Mouse (Mus musculus) regulatory T cell (primary cell): ENCODE data around the gene Wdr48.

Source experiments
- in situ Hi-C: fragments of 300-600 bp; cut with MboI, MseI; formaldehyde crosslinking; loops from one replicate; pipeline ENCODE4 v1.15.1; 2025; ENCODE audit warnings: high pct_unique_total_duplicates

The Wdr48 gene

DNA sequence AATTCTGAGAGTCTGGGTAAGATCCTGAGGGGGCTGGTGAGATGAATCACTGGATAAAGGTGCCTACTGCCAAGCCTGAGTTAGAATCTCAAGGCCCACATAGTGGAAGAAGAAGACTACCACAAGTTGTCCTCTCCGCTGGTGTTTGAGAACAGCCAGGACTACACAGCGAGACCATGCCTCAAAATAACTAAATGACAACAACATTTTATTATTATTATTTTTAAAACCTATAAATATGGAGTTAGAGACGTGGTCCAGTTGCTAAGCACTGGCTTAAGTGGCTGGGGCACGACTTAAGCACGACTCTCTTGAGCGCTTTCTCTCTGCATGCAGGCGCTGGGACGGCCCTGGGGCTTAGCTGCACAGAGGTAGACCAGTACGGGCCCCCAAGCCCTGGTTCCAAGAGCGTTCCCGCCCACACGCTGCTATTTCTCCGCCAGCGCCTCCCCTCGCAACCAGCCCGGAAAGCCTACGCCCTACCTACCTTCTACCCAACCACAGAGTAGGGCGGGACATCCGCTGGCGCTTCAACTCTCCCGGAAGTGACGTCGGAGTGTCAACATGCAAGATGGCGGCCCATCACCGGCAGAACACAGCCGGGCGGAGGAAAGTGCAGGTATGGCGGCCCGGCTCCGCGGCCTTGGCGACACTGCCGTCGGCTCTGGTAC is at the start of gene Wdr48:
TSS of gene Wdr48 (plus strand) at position 540 of the 671 bp plus-strand sequence.
- in situ Hi-C loops = loop anchor here (5.0 kb wide), 1 partner anchor 92 kb away; no protein-coding TSS in a partner anchor

DNA sequence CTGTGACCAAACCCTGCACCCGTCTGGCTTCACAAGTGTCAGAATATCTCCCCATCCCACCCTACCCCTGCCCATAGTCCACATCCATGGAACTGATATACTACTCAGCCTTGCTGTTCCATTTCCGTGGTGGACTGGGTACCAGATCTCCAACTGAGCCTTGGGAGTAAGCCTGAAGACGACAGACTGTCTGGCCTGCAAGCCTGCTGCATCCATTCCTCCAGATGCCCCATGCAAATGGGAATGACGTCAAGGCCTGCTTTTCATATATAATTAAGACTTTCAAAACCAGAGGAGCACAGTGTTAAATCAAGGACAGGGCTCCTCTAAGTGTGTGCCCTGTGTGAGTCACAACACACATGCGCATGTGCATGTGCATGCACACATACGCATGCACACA is 47.5 kb upstream of the Wdr48 start:
- in situ Hi-C loops = no loop called here

DNA sequence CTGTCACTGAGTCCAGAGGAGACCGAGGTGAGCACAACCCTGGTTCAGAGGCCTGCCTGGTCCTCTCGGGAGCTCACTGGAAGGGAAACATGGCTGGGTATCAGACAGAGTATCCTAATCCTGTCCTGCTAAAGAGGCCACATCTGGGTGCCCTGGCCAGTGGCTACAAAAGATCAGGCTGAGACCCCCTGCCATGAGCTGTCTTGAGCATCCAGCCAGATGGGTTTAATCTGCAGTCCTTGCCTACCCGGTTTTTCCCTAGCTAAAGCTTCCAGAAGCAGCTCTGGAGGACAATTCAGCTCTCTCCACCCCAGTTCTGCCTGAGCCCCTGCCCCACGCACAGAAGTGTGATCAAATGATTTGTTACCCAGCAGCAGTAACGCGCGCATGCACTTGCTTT is 46.0 kb upstream of the Wdr48 start:
- in situ Hi-C loops = no loop called here

DNA sequence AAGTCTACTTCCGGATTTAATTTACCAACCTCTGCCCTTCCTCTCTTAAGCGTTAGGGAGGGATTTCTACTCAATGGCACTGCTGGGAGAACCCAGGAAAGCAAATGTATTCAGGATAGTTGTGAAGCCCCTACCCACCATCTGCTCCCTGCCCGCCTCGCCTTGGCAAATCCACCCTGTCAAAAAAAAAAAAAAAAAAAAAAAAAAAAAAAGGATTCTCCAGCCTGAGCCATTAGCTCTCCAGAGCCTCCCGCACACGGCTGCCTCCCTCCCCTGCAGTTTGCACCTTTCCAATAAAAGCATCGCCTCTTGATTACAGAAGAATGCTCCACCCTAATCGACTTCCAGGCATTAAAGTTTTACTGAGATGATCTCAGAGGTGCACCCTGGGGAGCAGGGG is 45.5 kb upstream of the Wdr48 start:
- in situ Hi-C loops = no loop called here

DNA sequence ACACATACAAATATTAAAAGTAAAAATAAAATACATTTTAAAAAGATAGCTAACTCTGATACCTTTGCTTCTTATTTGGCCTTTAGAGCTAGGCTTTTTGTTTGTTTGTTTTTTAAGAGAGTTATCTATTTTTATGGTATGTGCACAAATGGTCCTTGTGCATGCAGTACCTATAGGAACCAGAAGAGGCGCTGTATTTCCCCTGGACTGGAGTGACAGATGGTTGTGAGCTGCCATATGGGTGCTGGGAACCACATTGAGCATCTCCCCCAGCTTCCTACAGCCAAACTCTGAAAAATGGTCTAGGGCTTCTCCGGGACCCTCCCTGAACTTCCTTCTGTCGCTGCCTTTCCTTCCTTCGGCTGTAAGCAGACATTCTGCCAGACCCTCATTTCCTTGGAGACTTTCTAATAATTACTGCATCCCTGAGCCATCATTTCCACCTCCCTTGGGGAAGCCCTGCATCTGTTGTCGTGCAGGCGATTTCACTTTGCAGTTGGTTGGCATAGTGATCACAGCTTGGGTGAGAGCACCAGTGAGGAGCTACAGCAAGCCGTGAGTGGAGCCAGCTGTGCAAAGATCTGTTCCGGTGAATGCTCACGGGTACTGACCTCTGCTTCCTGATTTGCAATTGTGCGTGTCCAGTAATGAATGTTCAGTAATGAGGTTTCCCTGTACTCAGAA is 42.2 kb upstream of the Wdr48 start:
- in situ Hi-C loops = loop anchor here (10.0 kb wide), 1 partner anchor 658 kb away; no protein-coding TSS in a partner anchor

DNA sequence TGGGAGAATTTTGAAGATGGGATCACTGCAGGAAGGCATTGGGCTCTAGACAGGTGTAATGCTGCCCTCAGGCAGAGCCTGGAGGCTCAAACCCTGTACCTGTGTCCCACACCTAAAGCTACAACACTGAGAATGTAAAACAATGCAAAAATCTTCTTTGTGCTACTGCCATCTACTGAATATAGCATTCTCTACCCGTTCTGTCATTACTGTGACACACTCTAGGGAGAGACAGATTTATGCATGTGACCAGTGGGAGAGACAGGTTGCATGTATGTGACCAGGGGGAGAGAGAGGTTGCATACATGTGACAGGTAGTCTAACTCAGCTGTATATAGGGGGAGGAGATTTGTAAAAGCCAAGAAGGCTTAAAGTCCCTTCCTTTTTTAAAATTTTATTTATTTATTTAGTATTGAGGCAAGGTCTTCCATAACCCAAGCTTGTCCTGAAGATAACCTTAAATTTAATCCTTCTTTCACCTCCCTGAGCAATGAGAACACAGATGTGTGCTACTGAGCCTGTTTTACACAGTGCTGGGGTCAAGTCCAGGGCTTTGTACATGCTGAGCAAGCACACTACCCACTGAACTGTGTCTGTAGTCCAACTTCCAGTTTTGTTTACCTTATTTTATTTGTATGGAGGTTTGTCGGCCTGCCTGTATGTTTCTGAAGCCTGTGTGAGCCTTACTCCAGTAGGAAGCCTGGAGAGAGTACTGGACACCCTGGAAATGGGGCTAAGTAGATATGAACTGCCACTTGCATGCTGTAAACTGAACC is 41.4 kb upstream of the Wdr48 start:
- in situ Hi-C loops = loop anchor here (10.0 kb wide), 1 partner anchor 658 kb away; no protein-coding TSS in a partner anchor

DNA sequence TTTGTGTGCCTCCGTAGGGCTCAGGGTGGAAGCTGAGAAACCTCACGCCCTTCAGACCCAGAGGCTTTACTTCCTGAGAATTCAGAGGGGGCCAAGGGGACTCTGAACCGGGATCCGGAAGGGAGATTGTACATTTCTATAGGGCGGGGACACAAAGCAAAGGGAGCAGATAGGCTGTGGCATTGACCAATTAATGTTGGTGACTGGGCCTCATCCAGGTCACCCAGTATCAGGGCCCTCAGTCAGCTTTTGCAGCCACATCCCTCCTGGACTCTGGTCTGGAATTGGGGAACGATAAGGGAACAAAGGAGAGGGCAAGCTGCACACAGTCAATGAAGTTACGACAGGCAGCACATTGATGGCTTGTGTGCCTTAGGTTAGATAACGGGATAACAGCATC is 40.5 kb upstream of the Wdr48 start:
- in situ Hi-C loops = loop anchor here (10.0 kb wide), 1 partner anchor 659 kb away; no protein-coding TSS in a partner anchor

DNA sequence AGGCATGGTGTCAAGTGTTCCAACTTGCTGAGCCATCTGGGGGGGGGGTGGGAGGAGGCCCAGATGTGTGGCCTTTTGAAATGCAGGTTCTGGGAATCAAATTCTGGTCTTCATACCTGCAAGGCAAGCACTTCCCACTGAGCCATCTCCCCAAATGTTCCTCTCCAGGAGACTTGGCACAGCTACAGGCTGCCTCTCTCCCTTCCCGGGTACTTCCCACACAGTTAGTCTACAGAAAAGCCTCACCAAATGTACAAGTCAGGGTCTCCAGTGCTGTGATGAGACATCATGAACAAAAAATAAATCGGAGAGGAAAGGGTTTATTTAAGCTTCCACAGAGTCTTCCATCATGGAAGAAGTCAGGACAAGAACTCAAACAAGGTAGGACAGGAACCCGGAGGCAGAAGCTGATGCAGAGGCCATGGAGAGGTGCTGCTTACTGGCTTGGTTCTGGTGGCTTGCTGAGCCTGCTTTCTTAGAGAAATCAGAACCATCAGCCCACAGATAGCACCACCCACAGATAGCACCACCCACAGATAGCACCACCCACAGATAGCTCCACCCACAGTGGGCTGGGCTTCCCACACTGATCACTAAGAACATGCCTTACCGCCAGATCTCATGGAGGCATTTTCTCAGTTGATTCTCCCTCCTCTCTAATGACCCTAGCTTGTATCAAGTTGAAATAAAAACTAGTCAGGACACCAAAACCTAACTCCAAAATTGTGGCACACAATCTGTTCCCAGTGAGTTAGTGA is 7.4 kb upstream of the Wdr48 start:
- in situ Hi-C loops = no loop called here

DNA sequence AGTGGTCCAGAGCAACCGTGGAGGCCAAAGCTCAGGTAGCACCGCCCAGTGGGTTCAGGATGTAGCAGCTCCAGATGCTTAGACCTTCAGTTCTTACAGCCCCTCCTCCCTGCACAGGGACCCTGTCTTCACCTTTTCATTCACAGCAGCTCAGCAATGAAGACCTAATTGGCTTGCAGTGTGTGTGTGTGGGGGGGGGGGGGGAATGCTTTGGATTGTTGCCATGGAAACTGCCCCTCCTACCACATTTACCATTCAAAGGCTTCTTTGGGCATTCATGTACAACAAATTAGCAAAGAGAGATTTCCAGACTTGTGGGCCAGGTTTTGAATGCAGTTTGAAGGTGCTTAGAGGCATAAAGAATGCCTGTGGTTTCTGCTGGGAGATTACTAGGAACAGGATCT is 5.8 kb upstream of the Wdr48 start:
- in situ Hi-C loops = no loop called here

DNA sequence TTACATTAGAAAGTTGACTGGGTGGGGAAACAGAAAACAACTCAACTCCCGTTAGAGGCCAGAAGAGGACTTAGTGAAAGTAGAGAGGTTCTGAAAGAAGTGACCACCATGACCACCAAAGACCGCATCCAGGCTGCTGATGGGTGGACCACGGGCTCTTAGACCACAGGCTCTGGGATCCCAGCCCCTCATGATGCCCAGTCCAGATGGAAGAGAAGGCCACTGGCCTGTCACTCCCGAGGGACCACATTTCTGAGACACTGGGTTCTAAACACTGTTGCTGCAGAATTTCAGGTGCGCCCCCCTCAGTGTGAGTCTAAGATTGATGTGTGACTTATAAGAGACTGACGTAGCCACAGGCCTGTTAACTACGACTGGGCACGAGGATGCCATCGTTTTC is 5.2 kb upstream of the Wdr48 start:
- in situ Hi-C loops = no loop called here

DNA sequence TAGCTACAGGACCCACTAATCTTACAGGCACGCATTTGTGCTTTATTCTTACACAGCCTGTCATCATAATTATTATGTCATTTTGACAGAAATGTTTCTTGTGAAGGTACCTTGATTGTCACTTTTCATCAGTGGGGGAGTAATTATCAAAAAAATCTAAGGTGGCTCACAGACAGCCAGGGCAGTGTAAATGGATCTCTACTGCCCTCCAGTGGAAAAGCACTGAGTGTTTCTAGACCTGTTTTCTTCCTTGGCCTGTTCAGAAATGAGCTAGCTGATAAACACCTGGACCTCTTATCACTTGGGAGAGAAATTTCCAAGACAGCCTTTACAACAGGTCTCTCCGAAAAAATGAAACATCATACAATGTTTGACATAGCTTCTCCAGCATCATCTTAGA is 4.0 kb upstream of the Wdr48 start:
- in situ Hi-C loops = loop anchor here (5.0 kb wide), 1 partner anchor 88 kb away; no protein-coding TSS in a partner anchor

DNA sequence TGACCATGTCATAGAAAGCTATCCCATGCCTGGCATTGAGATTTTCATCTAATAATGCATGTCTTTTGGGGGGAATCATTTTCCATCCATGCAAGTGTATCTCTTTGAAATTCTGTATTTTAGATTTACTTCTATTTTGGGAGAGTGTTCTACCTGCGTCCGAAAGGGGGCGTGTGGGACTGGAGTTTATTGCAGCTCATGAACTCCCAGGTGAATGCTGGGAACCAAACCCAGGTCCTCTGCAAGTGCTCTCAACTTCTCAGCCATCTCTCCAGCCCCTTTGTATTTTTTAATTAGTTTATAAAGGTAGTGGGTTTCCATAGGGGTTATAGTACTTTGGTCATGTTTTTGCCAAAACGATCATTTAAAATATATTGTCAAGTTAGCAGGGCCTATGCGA is 797 bp upstream of the Wdr48 start:
- in situ Hi-C loops = loop anchor here (5.0 kb wide), 1 partner anchor 92 kb away; no protein-coding TSS in a partner anchor

DNA sequence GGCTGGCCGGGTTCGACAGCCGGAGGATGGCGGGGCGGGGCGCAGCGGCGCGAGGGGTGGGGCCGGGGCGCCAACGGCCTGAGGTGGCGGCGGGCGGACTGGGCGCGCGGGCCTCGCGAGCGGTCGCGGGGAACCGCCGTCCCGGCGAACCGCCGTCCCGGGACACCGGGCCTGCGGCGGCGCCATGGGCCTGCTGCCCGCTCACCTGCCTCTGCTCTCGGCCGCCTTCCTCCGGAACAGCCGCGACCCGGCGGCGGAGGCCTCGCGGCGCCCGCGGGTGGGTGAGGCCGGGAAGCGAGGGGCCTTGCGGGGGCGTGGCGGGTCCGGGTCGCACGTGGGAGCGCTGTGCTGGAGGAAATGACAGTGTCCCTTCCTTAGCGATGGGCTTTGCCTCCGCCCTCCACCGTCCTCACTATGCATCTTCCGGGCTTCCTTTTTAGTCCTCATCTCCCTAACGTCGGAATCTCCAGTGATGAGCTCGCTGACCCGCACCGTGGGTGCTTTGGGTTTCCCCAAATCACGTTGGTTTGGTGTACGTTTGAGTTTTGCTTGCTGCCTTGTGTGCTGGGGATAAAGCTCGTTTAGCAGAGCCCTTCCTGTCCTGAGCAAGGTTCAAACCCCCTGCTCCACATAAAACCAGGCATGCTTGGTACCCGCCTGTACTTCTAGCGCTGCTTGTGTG is 503 bp downstream of the Wdr48 start:
- in situ Hi-C loops = no loop called here

DNA sequence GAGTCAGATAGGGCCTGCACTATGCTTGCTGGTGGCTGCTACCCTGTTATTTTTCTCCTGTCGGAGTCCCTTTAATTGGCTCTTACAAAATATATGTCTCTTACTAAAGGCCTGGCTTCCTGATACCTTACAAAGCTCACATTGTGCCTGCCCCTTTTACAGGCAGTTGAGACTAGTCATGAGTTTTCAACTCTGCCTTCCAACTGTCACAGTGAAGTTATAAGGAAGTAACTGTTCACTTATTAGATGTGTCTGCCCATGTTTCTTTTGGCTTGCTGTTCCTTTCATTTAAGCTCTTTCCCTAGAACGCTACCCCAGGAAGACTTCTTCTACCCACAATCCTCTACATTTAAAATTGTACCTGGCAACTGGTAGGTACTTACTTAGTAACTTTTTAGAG is 4.8 kb downstream of the Wdr48 start:
- in situ Hi-C loops = no loop called here

DNA sequence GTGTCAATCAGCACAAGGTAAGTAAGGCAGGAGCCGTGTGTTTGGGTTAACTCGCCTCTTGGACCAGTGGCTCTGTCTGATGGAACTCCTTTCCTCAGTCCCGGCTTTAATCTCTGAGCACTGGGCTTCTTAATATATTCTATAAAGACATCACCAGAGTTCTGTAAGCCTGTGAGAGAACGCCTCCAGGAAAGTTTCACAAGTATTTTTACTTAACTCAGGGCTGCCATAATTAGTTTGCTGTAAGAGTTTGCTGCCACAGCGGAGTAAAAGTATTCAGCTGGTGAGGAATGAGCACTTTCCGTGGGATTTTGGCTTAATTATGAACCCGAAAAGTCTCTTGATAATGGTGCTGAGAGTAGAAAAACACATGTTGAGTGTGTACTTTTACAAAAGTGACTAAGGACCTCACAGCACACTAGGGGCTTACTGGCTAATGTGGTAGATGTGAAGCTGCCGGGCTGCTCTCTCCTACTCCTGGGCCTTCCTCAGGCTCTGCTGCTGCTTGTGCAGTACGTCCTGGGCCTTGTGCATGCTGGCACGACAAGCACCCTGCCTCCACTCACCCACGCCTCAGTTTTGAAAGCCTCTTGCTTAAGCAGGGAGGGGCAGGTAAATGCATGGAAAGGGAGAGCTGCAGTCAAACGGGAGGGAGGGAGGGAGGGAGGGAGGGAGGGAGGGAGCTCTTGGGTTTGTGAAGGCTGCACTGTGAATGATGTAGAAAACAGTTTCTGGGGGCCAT is 7.9 kb downstream of the Wdr48 start:
- in situ Hi-C loops = no loop called here

DNA sequence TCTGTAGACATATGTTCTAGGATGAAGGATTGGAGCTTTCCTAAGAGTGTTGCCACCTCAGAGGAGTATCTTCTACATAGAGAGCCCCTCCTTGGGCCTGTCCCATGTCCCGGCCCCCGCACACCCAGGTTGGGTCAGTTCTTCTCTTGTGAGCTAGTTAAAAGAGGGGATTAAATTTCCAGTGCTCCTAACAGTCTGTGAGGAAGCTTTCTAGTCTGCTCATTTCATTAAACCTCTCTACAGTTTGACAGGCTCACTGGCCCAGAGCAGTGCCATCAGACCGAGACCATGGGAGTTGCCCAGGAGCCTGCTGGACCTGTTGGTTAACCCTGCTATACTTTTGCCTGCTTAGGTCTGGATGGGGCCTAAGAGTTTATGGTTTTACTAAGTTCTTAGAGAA is 14.0 kb downstream of the Wdr48 start:
- in situ Hi-C loops = no loop called here

DNA sequence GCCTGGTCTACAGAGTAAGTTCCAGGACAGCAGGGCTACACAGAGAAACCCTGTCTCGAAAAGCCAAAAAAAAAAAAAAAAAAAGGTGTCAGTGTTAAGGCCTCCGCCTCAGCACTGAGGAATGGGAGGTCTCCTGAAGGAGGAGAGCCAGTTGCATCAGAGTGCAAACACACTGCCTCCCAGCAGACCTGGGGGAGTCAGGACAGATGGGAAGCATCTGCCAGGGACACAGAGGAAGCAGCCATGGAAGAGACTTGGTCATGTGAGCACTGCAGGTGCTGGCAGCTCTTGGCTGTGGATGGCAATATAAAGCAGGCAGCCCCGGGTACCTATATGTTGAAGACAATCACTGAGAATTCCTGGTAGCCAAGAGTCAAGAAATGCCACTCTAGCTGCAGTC is 15.3 kb downstream of the Wdr48 start:
- in situ Hi-C loops = no loop called here

DNA sequence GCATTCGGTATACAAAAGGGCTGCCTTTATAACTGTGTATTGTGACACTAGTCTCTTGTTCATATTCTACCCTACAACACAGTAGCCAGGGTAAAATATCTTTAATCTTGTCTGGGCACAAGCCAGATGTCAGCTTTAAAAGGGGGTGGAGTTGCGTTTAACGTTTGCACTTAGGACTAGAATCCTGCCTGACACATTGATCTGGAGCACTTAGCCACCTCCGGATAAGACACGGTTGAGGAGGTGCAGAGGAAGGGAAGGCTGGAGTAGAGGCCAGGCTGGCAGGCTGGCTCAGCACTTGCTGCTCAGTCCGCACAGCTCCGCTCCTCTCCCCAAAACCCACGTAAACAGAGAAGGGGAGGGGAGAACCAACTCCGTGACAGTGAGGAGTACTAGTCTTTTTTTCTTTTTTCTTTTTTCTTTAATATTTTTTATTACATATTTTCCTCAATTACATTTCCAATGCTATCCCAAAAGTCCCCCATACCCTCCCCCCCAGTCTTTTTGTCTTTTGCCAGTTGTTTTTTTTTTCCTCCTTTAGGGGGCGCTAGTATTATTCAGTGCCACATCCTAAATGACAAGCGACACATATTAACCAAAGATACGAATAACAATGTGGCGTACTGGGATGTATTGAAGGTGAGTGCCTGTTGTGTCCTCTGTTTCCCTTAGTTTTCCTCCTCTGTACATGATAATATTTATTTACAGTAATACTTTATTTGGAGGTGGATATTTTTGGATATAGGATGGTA is 18.6 kb downstream of the Wdr48 start:
- in situ Hi-C loops = no loop called here

DNA sequence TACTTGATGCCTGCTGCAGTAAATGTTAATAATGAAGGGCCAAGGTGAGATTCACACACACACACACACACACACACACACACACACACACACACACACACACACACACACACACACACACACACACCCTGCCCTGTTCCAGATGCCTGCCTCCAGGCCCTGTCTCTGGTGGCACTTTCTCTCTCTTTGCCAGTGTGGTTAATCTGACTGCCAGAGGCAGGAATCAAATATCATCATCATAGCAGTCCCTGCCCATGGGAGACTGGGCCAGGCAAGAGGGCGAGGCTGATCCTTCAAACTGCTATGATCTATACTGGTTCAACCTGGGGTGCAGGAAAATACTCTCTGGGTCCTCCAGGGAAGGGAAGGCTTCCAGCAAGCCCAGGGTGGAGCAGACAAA is 25.2 kb downstream of the Wdr48 start:
- in situ Hi-C loops = no loop called here

DNA sequence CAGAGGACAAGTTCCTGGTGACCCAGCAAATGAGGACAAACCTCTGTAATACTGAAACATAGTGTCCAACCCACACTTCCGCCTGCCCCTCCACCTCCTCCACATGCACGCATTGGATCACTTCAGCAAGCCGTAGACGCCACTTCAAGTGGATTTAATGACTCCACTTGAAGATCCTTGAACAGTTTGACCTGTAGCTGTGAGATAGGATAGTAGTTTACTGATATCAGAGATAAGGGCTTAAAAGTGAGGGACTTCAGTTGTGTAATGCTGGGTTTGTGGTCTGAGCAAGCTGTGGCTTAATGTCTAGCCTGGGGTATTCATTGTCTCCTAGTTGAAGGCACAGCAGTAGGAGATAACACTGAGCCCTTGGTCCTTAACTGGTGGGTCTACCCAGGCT is 28.8 kb downstream of the Wdr48 start:
- in situ Hi-C loops = no loop called here
